Mouse (Mus musculus) gastrocnemius, postnatal 36 days (tissue): ENCODE data around the gene Olfr661. TPM values are rescaled to one million over a fixed set of nuclear protein-coding genes. Genes with fewer than 3 reads are reported as not detected.

ENCODE experiments used
- DNase-seq, 2 experiments: peaks; one replicate each; pipeline ENCODE4 v3.0.0; 2022
- intact Hi-C: fragments of 180-260 bp; cut with DNase I; formaldehyde crosslinking; loops from one replicate; pipeline ENCODE4 v1.15.1; 2025
- long read RNA-seq, 2 experiments: library from polyadenylated mRNA; stranded (forward); transcript quantifications; one replicate each; pipeline ENCODE4 v2.0.0; 2021
- total RNA-seq, 2 experiments: library from RNA; stranded (reverse); gene quantifications; 2 replicates each; pipeline ENCODE4 v1.2.3; 2021

The Olfr661 gene
- not detected for total RNA-seq
- long read RNA-seq, experiment 1: 0 reads
- long read RNA-seq, experiment 2: 0 reads

DNA sequence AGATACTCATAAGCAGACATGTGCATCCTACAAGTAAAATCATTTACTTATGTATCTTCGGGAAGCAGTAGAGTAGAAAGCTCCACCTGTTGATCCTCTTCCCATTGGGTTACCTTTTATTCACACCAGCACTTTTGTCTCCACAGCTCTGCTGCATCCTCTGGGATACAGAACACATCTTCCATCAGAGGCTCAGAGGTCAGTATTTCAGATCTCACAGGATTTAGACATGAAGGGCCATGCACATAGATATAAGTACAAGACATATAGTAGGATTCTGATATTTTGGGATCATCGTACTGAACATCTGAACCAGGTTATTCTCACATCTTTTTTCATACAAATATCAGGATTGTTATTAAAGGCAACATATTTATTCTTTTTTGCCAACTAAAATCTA is at the start of gene Olfr661:
Gene Olfr661 (plus strand): TSS at position 301 of the 400 bp plus-strand sequence.
- no peak for DNase-seq
- intact Hi-C loops: no loop called here

DNA sequence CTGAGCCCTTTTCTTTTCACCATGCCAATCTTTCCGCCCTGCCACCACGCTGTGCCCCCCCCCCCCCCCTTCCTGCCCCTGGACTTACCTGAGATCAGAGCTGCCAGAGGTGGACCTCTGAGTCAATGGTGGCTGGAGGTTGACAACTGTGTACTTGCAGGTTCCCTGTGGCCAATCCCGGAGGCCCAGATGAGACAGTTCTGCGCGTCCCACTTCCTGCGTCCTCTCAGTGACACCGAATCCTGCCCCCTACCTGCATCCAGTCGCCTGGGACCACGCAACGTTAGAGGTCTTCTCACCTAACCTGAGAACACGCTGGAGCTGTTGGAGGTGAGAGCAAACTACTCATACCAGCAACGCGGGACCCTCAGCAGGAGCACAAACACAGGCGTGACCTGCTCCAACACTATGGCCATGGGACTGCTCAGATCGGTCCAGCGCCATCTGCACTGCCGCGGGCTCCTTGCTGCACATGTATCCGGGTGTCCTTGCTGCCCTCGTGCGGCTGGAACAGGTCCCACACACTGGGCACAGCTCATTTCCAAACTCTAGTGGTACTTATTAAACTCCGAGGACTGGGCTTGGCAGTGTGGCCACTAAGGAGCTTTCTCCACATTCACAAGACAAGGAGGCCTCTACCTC is 39.3 kb upstream of the Olfr661 start, which contains the start of gene Olfr658:
Gene Olfr658 (minus strand): TSS at position 465 of the 642 bp plus-strand sequence.
- intact Hi-C loops: no loop called here
- no peak for DNase-seq

DNA sequence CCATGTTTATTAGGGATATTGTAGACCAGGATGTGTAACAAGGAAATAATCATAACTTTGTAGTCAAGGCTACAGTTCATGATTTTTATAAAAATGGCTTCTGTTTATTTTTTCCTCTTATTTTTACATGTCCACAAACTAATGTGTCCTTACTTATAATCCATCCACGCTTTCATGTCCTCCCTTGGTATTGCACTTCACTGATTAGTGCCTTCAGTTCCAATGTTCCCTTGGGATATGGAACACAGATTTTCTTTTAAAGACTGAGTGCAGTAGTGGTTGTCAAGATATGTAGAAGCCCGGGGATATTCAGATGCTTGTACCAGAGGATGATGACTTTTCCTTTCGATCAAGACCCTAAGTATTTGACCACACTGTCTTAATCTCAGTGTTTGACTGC is 19.8 kb upstream of the Olfr661 start, which contains the start of gene Olfr659:
Gene Olfr659 (plus strand): TSS at position 301 of the 400 bp plus-strand sequence.
- intact Hi-C loops: no loop called here
- DNase-seq: no peak

Other genes starting within 250 kb of the Olfr661 start
- gene Trim30a, start 221.3 kb upstream of the Olfr661 start, total RNA-seq: 1 to 10 TPM in 1 of 2 experiments, under 1 TPM in 1; 0.77 to 1.2 TPM
- under 1 TPM; 0.20 to 0.30 TPM for gene Trim30d, start 178.7 kb upstream of the Olfr661 start, total RNA-seq
- gene Olfr651, start 136.4 kb upstream of the Olfr661 start, total RNA-seq: not detected
- gene Olfr652, start 125.6 kb upstream of the Olfr661 start, total RNA-seq: not detected
- not detected for gene Olfr653, start 109.2 kb upstream of the Olfr661 start, total RNA-seq
- gene Olfr654, start 99.5 kb upstream of the Olfr661 start, total RNA-seq: not detected
- gene Olfr655, start 84.7 kb upstream of the Olfr661 start, total RNA-seq: not detected
- not detected for gene Olfr656, start 72.5 kb upstream of the Olfr661 start, total RNA-seq
- not detected for gene Olfr657, start 61.7 kb upstream of the Olfr661 start, total RNA-seq
- not detected for gene Olfr658, start 39.2 kb upstream of the Olfr661 start, total RNA-seq
- not detected for gene Olfr659, start 19.7 kb upstream of the Olfr661 start, total RNA-seq
- not detected for gene Usp17le, start 91.0 kb downstream of the Olfr661 start, total RNA-seq
- not detected for gene Usp17lb, start 156.1 kb downstream of the Olfr661 start, total RNA-seq
- gene Usp17la, start 170.5 kb downstream of the Olfr661 start, total RNA-seq: not detected
- not detected for gene Olfr665, start 191.5 kb downstream of the Olfr661 start, total RNA-seq
- not detected for gene Olfr666, start 209.5 kb downstream of the Olfr661 start, total RNA-seq
- gene Olfr667, start 235.0 kb downstream of the Olfr661 start, total RNA-seq: not detected
- not detected for gene Olfr668, start 241.6 kb downstream of the Olfr661 start, total RNA-seq
- gene Olfr669, start 247.7 kb downstream of the Olfr661 start, total RNA-seq: not detected